Mouse (Mus musculus) C2C12 (cell line): ENCODE results near the gene Slc16a10. TPM values are rescaled to one million over a fixed set of nuclear protein-coding genes. Genes with fewer than 3 reads are reported as not detected.

Source experiments
- H3K27me3 ChIP-seq: one replicate; pipeline ENCODE4 v1.6.1; 2011; ENCODE audit not compliant: control insufficient read depth, insufficient read depth, insufficient read length
- H3K36me3 ChIP-seq: one replicate; pipeline ENCODE4 v1.6.1; 2011; ENCODE audit not compliant: control insufficient read depth, insufficient read depth
- H3K4me3 ChIP-seq: one replicate; pipeline ENCODE4 v1.5.1; 2011; ENCODE audit warnings: mild to moderate bottlenecking, control low read depth; ENCODE audit not compliant: poor library complexity, insufficient read depth, severe bottlenecking
- H3K79me2 ChIP-seq: one replicate; pipeline ENCODE4 v1.6.1; 2011; ENCODE audit not compliant: control insufficient read depth, insufficient read depth
- H3K79me3 ChIP-seq: one replicate; pipeline ENCODE4 v1.6.1; 2011; ENCODE audit warnings: low read depth, control low read depth
- H3ac ChIP-seq: one replicate; pipeline ENCODE3; 2011; ENCODE audit warnings: low read depth; ENCODE audit not compliant: control insufficient read depth, insufficient read length
- CEBPB ChIP-seq: IDR thresholded peaks from one replicate; pipeline ENCODE4 v1.6.1; 2011; ENCODE audit warnings: low read depth, mild to moderate bottlenecking, control low read depth, moderate library complexity
- CTCF ChIP-seq: IDR thresholded peaks from one replicate; pipeline ENCODE4 v1.5.1; 2011; ENCODE audit not compliant: control insufficient read depth, insufficient read depth, insufficient read length
- FOSL1 ChIP-seq: IDR thresholded peaks from one replicate; pipeline ENCODE4 v1.8.0; 2011; ENCODE audit warnings: mild to moderate bottlenecking, low read length; ENCODE audit not compliant: poor library complexity, insufficient read depth, severe bottlenecking
- MAX ChIP-seq: IDR thresholded peaks from one replicate; pipeline ENCODE4 v1.6.1; 2011; ENCODE audit warnings: mild to moderate bottlenecking, control low read depth
- MYOD1 ChIP-seq: IDR thresholded peaks from one replicate; pipeline ENCODE4 v1.6.1; 2011; ENCODE audit warnings: low read depth; ENCODE audit not compliant: control insufficient read depth, insufficient read length
- MYOG ChIP-seq: IDR thresholded peaks from one replicate; pipeline ENCODE4 v1.6.1; 2011; ENCODE audit not compliant: control insufficient read depth, insufficient read length; ENCODE audit errors: extremely low read depth
- USF1 ChIP-seq: IDR thresholded peaks from one replicate; pipeline ENCODE4 v1.6.1; 2011; ENCODE audit warnings: low read depth, mild to moderate bottlenecking, control low read depth, moderate library complexity
- polyA plus RNA-seq: library from polyadenylated mRNA; unstranded; fragments of >200 nt; fragmentation: generic; extraction: Trizol; gene quantifications from one replicate; pipeline ENCODE4 v1.2.1, GENCODE M21; 2012; ENCODE audit warnings: missing spikeins

The Slc16a10 gene
- polyA plus RNA-seq, 1 experiment = 1.5 TPM

DNA sequence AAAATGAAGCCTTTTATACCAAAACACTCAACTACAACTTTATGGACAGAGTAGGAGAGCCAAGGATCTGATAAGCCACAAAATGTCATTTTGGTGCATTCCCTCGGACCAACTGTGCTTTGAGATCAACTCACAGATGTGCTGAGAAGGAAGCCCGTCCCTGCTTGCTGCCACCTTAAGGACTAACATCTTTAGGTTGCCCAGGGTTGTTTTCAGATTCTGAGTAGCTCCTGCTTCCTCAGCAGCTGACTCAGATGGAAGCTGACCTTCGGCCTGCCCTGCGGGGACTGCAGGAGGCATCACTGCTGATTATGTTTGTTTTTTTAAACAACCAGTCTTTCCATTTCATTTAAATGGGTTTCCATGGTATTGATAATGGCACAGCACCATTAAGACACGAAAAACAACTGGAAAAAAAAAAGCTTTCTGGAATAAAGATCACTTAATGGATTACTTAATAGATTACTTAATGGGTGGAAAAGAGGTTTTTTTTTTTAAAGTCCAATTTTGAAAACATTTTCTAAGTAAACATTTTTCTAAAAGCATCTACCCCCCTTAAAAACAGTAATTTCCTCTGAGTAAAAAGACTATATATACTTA, 78.7 kb downstream of the Slc16a10 start:
- Histone ChIP-seq H3ac (no peak overlapping the region), H3K79me2 (no peaks in the 10 kb centered on the region), H3K27me3 (no peaks in the 10 kb centered on the region), H3K4me3 (no peak overlapping the region), H3K79me3 (no peaks in the 10 kb centered on the region), H3K36me3 (no peaks in the 10 kb centered on the region)
- TF ChIP-seq USF1 = no peak
- TF ChIP-seq CEBPB = no peak
- TF ChIP-seq MYOD1 = no peak

DNA sequence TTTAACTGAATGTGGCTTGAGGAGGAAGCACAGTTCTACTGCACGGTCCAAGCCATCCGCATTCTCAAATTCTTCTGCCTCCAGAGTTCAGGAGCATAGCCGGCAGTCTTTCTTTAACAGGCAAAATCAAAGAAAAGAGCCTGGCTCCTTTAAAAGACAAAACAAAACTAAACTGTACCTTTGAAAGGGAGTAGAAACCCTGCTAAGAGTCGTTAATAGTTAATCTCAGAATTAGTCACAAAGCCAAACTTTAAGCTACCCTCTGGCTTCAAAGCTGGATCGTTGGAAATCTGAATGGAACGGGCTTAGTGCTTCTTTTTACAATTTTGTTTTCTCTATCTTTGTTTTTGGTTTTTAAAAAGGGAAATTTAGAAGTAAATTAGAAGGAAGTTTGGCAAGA, 79.2 kb downstream of the Slc16a10 start:
- Histone ChIP-seq H3K79me2 (no peaks in the 10 kb centered on the region), H3ac (no peak overlapping the region), H3K27me3 (no peaks in the 10 kb centered on the region), H3K4me3 (no peak overlapping the region), H3K79me3 (no peaks in the 10 kb centered on the region), H3K36me3 (no peaks in the 10 kb centered on the region)
- no peak for TF ChIP-seq MYOD1
- TF ChIP-seq FOSL1 = no peak
- TF ChIP-seq CEBPB = no peak
- no peak for TF ChIP-seq CTCF
- TF ChIP-seq MYOG = no peak
- no peak for TF ChIP-seq MAX
- TF ChIP-seq USF1 = no peak

- Histone ChIP-seq H3K79me3 (no peaks in the 10 kb centered on the region), H3K79me2 (no peaks in the 10 kb centered on the region), H3K36me3 (no peaks in the 10 kb centered on the region), H3K27me3 (no peaks in the 10 kb centered on the region), H3K4me3 (no peak overlapping the region), H3ac (no peak overlapping the region)
- TF ChIP-seq MYOD1 (no peak), CEBPB (no peak), CTCF (no peak), USF1 (no peak), MAX (no peak), MYOG (no peak), FOSL1 (no peak)
Observed at GRCm38 (mm10) chr10:40061926-40062325, 80.1 kb downstream of the Slc16a10 start.

GRCm38 (mm10) chr10:40058786-40059120, 83.3 kb downstream of the Slc16a10 start:
- no peak for TF ChIP-seq CTCF
- no peak for TF ChIP-seq MYOD1
- no peak for TF ChIP-seq USF1
- TF ChIP-seq MAX = no peak
- no peak for TF ChIP-seq FOSL1
- TF ChIP-seq MYOG = no peak
- no peak for TF ChIP-seq CEBPB
- Histone ChIP-seq H3K36me3 (no peaks in the 10 kb centered on the region), H3K27me3 (no peaks in the 10 kb centered on the region), H3ac (no peak overlapping the region), H3K79me2 (no peaks in the 10 kb centered on the region), H3K79me3 (no peaks in the 10 kb centered on the region), H3K4me3 (no peak overlapping the region)

DNA sequence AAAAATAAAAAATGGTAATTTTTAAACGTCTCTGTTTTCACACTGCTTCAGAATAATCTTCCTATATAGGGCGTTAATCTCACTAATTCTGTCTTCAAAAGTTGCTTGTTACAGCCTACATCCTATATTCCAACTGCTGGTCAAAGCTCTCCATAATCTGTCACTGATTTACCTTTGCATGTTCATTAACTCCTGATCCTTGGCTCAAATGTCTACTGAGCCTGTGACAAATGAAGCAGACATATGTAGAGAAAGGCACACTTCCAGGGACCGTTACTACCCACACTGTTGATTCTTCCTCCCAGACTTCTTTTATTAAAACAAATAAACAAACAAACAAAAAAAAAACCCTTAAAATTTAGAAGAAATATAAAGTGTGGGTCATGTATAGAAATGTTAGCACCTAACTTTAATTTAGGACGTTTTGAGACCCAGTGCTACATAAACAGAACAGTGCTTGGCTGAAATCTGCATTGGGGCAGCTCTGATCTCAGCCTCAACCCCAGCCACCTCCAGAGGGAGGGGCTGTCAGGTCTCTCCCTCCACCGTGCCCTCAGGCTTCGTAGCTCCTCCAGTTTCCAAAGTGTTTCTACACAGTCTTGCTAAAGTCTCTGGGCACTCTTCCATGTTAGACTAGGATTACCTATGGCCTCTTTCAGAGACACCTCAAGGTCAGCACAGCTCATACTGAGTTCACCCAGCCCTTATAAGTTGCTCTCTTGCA, 83.8 kb downstream of the Slc16a10 start:
- H3K79me2 ChIP-seq = no peaks in the 10 kb centered on the region
- H3K36me3 ChIP-seq = no peaks in the 10 kb centered on the region
- no peaks in the 10 kb centered on the region for H3K27me3 ChIP-seq
- no peak overlapping the region for H3K4me3 ChIP-seq
- TF ChIP-seq USF1 = no peak
- no peak for TF ChIP-seq CEBPB
- no peaks in the 10 kb centered on the region for H3K79me3 ChIP-seq
- no peak overlapping the region for H3ac ChIP-seq

DNA sequence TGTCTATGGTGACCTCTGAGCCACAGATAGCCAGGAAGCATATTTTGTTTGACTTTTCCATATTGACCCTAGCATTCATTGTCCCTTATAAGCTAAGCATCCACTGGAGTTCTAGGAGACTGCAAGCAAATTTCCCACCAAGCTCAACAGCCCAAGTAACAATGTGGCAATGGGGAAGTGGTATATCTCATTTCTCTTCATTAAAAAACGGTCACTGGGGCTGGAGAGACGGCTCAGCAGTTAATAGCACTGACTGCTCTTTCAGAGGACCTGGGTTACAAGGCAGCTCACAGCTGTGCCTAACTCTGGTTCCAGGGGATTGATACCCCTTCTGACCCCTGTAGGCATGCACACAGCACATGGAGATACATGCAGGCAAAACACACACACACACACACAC, 84.4 kb downstream of the Slc16a10 start:
- no peaks in the 10 kb centered on the region for H3K36me3 ChIP-seq
- TF ChIP-seq USF1 (no peak), MYOG (no peak), CEBPB (no peak), CTCF (no peak), MYOD1 (no peak), FOSL1 (no peak), MAX (no peak)
- no peaks in the 10 kb centered on the region for H3K27me3 ChIP-seq
- H3ac ChIP-seq = no peak overlapping the region
- H3K79me2 ChIP-seq = no peaks in the 10 kb centered on the region
- no peak overlapping the region for H3K4me3 ChIP-seq
- no peaks in the 10 kb centered on the region for H3K79me3 ChIP-seq
